Mouse (Mus musculus) neural tube, embryonic 12.5 days (tissue): ENCODE results near the gene En1. TPM values are rescaled to one million over a fixed set of nuclear protein-coding genes. Genes with fewer than 3 reads are reported as not detected.
A peak's percentile ranks its signal among the peaks of the same experiment; 100 is the strongest.

Experiments
- ATAC-seq: fragments of 200-750 bp; cut with Nextera tagmentation; 2 replicates; pipeline ENCODE4 v1.8.0; 2017; ENCODE audit warnings: low read depth, mild to moderate bottlenecking, moderate TSS enrichment, moderate library complexity; ENCODE audit not compliant: low FRiP score
- H3K27ac ChIP-seq: fragments of 300-500 bp; sonication (generic); 2 replicates; pipeline ENCODE4 v1.5.1; 2016
- H3K27me3 ChIP-seq: fragments of 300-500 bp; sonication (generic); replicated peaks from 2 replicates; pipeline ENCODE4 v1.6.1; 2016; ENCODE audit warnings: mild to moderate bottlenecking
- H3K36me3 ChIP-seq: fragments of 300-500 bp; sonication (generic); 2 replicates; pipeline ENCODE4 v1.6.1; 2016; ENCODE audit warnings: mild to moderate bottlenecking
- H3K4me1 ChIP-seq: fragments of 300-500 bp; sonication (generic); 2 replicates; pipeline ENCODE4 v1.6.1; 2016
- H3K4me2 ChIP-seq: fragments of 300-500 bp; sonication (generic); replicated peaks from 2 replicates; pipeline ENCODE4 v1.6.1; 2016; ENCODE audit warnings: mild to moderate bottlenecking
- H3K4me3 ChIP-seq: fragments of 300-500 bp; sonication (generic); 2 replicates; pipeline ENCODE4 v1.5.1; 2016
- H3K9ac ChIP-seq: fragments of 300-500 bp; sonication (generic); 2 replicates; pipeline ENCODE4 v1.6.1; 2016; ENCODE audit warnings: mild to moderate bottlenecking
- H3K9me3 ChIP-seq: fragments of 300-500 bp; sonication (generic); 2 replicates; pipeline ENCODE4 v1.6.1; 2016; ENCODE audit warnings: mild to moderate bottlenecking
- WGBS: fragments of 180-500 bp; shearing (Covaris S2); methylation state at CpG from one replicate; pipeline ENCODE4 v1.1.7; 2016; 5-methylcytosine and 5-hydroxymethylcytosine counted together
- polyA plus RNA-seq: library from polyadenylated mRNA; unstranded; fragments of >200 nt; fragmentation: Nextera tagmentation; extraction: Ambion mirVana; gene quantifications from 2 replicates; pipeline ENCODE4 v1.2.1, GENCODE M21; 2016

En1 gene
- polyA plus RNA-seq, 1 experiment from 2014 or later, result 4.2 TPM

DNA sequence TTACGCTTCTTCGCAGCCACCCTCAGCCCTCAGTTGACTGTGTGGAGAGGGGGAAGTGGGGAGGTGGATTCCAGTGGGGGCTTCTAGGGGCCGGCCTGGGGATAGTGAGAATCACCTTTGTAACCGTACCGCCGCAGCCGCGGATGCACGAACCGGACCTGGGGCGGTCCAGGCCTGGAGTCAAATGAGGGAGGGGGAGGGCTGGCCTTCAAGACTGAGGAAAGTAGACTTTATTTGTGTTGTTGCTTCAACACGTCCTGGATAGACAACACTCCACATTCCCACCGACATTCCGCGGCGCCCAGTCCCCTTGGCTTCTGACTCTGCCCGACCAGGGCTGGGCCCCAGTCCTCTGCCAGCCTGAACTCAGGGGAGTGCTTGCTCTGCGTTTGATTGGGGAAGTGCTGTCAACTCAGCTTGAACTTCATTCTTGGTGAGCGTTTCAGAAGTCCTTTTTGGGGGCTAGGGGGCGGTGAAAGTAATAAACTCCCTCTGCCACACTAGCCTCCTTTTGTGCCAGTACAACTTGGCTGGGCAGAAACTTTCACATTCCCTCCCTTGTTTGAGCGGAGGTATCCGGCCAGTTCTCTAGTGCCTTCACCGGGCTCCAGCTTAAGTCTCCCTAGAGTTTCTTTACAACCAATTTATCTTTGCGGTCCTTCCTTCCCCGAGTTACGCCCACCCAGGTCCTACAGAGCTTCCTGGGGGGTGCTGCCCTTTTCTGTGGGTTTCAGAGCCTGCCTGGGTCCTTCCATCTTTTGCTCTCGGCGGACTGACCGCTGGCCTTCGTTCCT lies 12.3 kb downstream of the En1 start:
- no peak overlapping the region for H3K9ac ChIP-seq
- H3K36me3 ChIP-seq, result no peaks in the 10 kb centered on the region
- WGBS, result 2% methylated on average over 30 of the region's 30 CpGs
- no peak for ATAC-seq
- no peaks in the 10 kb centered on the region for H3K4me1 ChIP-seq
- H3K27ac ChIP-seq, result no peak overlapping the region
- no peak overlapping the region for H3K4me3 ChIP-seq
- peaks cover 98% of the 10 kb centered on the region for H3K27me3 ChIP-seq
- no peaks in the 10 kb centered on the region for H3K9me3 ChIP-seq
- H3K4me2 ChIP-seq, result no peak overlapping the region

GRCm38 (mm10) chr1:120615521-120615920 lies 13.3 kb downstream of the En1 start:
- Histone ChIP-seq H3K9me3 (no peaks in the 10 kb centered on the region), H3K4me1 (no peaks in the 10 kb centered on the region), H3K27me3 (peaks cover 98% of the 10 kb centered on the region), H3K27ac (no peak overlapping the region), H3K9ac (no peak overlapping the region), H3K4me3 (no peak overlapping the region), H3K4me2 (no peak overlapping the region), H3K36me3 (no peaks in the 10 kb centered on the region)
- no peak for ATAC-seq
- 1% methylated on average over 4 of the region's 4 CpGs for WGBS

GRCm38 (mm10) chr1:120615927-120616326 lies 13.7 kb downstream of the En1 start:
- H3K27me3 ChIP-seq, result peaks cover 95% of the 10 kb centered on the region
- H3K36me3 ChIP-seq, result no peaks in the 10 kb centered on the region
- no peaks in the 10 kb centered on the region for H3K9me3 ChIP-seq
- H3K4me3 ChIP-seq, result no peak overlapping the region
- no peak for ATAC-seq
- no peak overlapping the region for H3K27ac ChIP-seq
- no peak overlapping the region for H3K9ac ChIP-seq
- H3K4me1 ChIP-seq, result no peaks in the 10 kb centered on the region
- WGBS, result under 1% methylated on average over 9 of the region's 9 CpGs
- H3K4me2 ChIP-seq, result no peak overlapping the region

DNA sequence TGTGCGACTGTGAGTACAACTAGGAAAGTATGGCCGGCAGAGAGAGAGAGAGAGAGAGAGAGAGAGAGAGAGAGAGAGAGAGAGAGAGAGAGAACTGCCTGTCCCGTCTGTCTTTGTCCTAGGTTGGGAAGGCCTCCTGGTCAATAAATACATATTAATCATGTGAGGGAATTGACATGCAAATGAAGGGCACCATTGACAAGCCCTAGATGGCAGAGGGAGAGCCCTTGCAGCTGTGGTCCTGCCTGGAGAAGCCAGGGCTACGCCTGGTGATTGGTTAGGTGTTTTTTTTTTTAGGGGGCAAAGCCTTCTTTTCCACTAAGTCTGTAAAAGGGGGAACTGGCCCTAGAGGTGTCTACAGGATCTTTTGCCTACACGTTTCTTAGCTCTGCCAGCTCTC lies 19.2 kb downstream of the En1 start:
- H3K4me1 ChIP-seq, result no peaks in the 10 kb centered on the region
- H3K9me3 ChIP-seq, result no peaks in the 10 kb centered on the region
- H3K27me3 ChIP-seq, result peaks cover 56% of the 10 kb centered on the region
- H3K27ac ChIP-seq, result no peak overlapping the region
- no peaks in the 10 kb centered on the region for H3K36me3 ChIP-seq
- no peak overlapping the region for H3K4me2 ChIP-seq
- ATAC-seq, result no peak
- WGBS, result 10% methylated on average over 5 of the region's 5 CpGs
- no peak overlapping the region for H3K9ac ChIP-seq
- no peak overlapping the region for H3K4me3 ChIP-seq

- 46% methylated on average over 11 of the region's 11 CpGs for WGBS
- Histone ChIP-seq H3K9me3 (no peaks in the 10 kb centered on the region), H3K36me3 (no peaks in the 10 kb centered on the region), H3K4me3 (no peak overlapping the region), H3K4me2 (no peak overlapping the region), H3K4me1 (no peaks in the 10 kb centered on the region), H3K9ac (no peak overlapping the region), H3K27ac (no peak overlapping the region), H3K27me3 (peaks cover 12% of the 10 kb centered on the region)
- ATAC-seq, result no peak
Measured at GRCm38 (mm10) chr1:120626930-120627621, 24.9 kb downstream of the En1 start.

GRCm38 (mm10) chr1:120627622-120628001 lies 25.4 kb downstream of the En1 start:
- H3K27me3 ChIP-seq, result peaks cover 12% of the 10 kb centered on the region
- WGBS, result 73% methylated on average over 4 of the region's 4 CpGs
- no peaks in the 10 kb centered on the region for H3K36me3 ChIP-seq
- H3K27ac ChIP-seq, result no peak overlapping the region
- no peaks in the 10 kb centered on the region for H3K9me3 ChIP-seq
- ATAC-seq, result no peak
- no peaks in the 10 kb centered on the region for H3K4me1 ChIP-seq
- no peak overlapping the region for H3K9ac ChIP-seq
- H3K4me2 ChIP-seq, result no peak overlapping the region
- H3K4me3 ChIP-seq, result no peak overlapping the region

- Histone ChIP-seq H3K4me1 (no peaks in the 10 kb centered on the region), H3K27me3 (peaks cover 12% of the 10 kb centered on the region), H3K4me3 (no peak overlapping the region), H3K27ac (no peak overlapping the region), H3K9me3 (no peaks in the 10 kb centered on the region), H3K9ac (no peak overlapping the region), H3K4me2 (no peak overlapping the region), H3K36me3 (no peaks in the 10 kb centered on the region)
- WGBS, result 55% methylated on average over 9 of the region's 9 CpGs
- ATAC-seq, result no peak
Measured at GRCm38 (mm10) chr1:120628821-120629220, 26.6 kb downstream of the En1 start.

DNA sequence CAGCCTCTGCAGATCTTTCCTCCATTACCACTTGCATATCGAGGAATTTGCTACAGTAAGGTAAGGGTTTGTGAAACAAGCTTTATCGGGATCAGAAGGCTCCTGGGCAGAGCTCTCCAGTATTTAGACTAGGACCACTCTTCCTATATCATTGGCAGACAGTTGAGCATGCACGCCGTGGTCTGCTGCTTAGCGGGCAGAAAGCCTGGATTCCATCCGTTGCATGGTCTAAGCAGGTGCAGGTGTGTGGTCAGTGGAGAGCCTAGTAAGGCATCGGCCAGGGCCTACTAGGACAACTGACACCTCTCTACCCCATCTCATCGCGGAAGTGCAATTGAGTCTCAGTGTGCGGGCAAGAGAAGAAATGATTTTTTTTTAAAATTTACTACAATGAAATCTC lies 41.2 kb downstream of the En1 start:
- peak; percentile 61; the same call in 1 of the 2 replicates for ATAC-seq
- 10% methylated on average over 10 of the region's 10 CpGs for WGBS
- 0 out of 2 replicates have a peak overlapping the region, but pooled peaks have one; percentile 0 for H3K9ac ChIP-seq

DNA sequence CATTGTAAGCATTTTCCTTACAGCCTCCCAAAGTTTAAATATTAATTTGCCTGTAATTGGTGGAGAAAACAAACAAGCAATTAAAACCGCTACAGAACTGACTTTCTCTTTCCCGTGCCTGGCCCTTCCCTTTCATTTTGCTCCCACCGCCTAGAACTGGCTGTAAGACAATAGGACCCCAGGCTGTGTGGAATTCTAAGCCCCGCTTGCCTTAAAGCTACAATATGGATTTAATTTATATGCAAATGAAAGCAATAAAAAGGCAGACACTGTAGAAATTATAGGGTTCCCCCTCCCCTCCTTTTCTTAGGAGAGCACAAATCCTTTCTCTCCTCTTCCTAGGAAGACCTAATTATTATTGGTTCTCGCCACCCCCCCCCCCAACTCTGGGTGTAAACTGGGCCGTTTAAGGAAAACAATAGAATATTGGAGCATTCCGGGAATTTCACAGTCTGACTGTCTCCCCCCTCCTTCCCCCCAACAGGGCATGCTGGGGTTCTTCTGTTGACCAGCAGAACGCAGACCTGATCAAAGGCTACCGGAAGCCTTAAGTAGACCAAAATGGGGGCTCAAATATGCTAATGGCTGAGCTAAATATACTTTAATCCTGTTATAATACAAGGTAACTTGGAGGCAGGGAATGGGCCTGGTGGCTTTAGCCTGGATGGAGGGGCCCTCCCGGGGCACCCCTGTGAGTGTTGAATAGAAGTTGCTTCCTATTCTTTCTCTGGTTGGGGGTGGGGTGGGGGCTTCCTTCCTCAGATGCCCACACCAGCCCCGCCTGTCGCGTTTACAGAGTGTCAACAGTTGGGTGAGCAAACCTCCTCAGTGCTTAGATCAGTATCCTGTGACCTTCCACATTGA lies 41.9 kb downstream of the En1 start:
- no peak overlapping the region for H3K27ac ChIP-seq
- H3K36me3 ChIP-seq, result no peaks in the 10 kb centered on the region
- 0 out of 2 replicates have a peak overlapping the region, but pooled peaks have one; percentile 0 for H3K9ac ChIP-seq
- H3K4me3 ChIP-seq, result no peak overlapping the region; the same call in 1 of the 2 replicates
- H3K27me3 ChIP-seq, result no peaks in the 10 kb centered on the region; the same call in 1 of the 2 replicates
- H3K4me2 ChIP-seq, result peak overlapping the region; percentile 50
- peak; percentile 90 for ATAC-seq
- H3K9me3 ChIP-seq, result no peaks in the 10 kb centered on the region
- peaks cover 15% of the 10 kb centered on the region for H3K4me1 ChIP-seq
- 3% methylated on average over 12 of the region's 13 CpGs for WGBS

More for the DNA sequence above, 41.2 kb downstream of the En1 start:
- Histone ChIP-seq H3K36me3 (no peaks in the 10 kb centered on the region), H3K27me3 (no peaks in the 10 kb centered on the region; the same call in 1 of the 2 replicates), H3K4me3 (no peak overlapping the region), H3K4me2 (peak overlapping the region; percentile 50), H3K4me1 (peaks cover 15% of the 10 kb centered on the region), H3K27ac (0 out of 2 replicates have a peak overlapping the region, but pooled peaks have one; percentile 21), H3K9me3 (no peaks in the 10 kb centered on the region)

GRCm38 (mm10) chr1:120644755-120645154 lies 42.5 kb downstream of the En1 start:
- no peaks in the 10 kb centered on the region for H3K36me3 ChIP-seq
- no peak overlapping the region for H3K4me3 ChIP-seq
- peak overlapping the region; percentile 50; the same call in 1 of the 2 replicates for H3K4me2 ChIP-seq
- ATAC-seq, result no peak
- H3K9ac ChIP-seq, result no peak overlapping the region
- no peaks in the 10 kb centered on the region for H3K9me3 ChIP-seq
- WGBS, result 50% methylated on average over 1 of the region's 1 CpGs
- peaks cover 15% of the 10 kb centered on the region for H3K4me1 ChIP-seq
- H3K27ac ChIP-seq, result no peak overlapping the region
- H3K27me3 ChIP-seq, result no peaks in the 10 kb centered on the region; the same call in 1 of the 2 replicates

GRCm38 (mm10) chr1:120650068-120650467 lies 47.9 kb downstream of the En1 start:
- ATAC-seq, result no peak
- H3K9me3 ChIP-seq, result no peaks in the 10 kb centered on the region
- no peak overlapping the region for H3K27ac ChIP-seq
- H3K27me3 ChIP-seq, result no peaks in the 10 kb centered on the region
- H3K4me2 ChIP-seq, result no peak overlapping the region
- WGBS, result 76% methylated on average over 8 of the region's 8 CpGs
- no peaks in the 10 kb centered on the region for H3K36me3 ChIP-seq
- no peak overlapping the region for H3K9ac ChIP-seq
- H3K4me1 ChIP-seq, result no peaks in the 10 kb centered on the region
- no peak overlapping the region for H3K4me3 ChIP-seq

DNA sequence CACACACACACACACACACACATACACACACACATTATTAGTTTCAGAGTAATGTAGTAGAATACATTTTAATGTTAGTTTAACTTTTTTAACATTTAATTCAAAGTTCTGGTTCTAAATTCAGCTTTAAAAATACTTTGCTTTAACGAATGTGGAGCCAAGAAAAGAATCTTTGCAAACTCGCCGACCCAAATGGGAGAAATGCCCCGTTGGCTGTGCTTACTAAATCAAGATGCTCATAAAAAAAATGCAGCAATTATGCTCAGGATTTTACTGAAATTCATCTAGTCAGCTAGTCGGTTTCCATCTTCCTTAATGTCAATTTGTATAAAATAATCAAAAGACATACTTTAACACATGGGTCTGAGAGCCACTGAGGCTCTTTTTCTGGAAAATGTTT lies 49.8 kb downstream of the En1 start:
- no peak overlapping the region for H3K9ac ChIP-seq
- H3K9me3 ChIP-seq, result no peaks in the 10 kb centered on the region
- no peaks in the 10 kb centered on the region for H3K27me3 ChIP-seq
- WGBS, result 88% methylated on average over 5 of the region's 5 CpGs
- H3K4me3 ChIP-seq, result no peak overlapping the region
- H3K27ac ChIP-seq, result no peak overlapping the region
- no peak for ATAC-seq
- H3K36me3 ChIP-seq, result no peaks in the 10 kb centered on the region
- H3K4me1 ChIP-seq, result no peaks in the 10 kb centered on the region
- H3K4me2 ChIP-seq, result no peak overlapping the region
